Mouse (Mus musculus) bone marrow macrophage, adult 2 months (primary cell): Measurements from ENCODE around the gene Fndc9. TPM values are rescaled to one million over a fixed set of nuclear protein-coding genes. Genes with fewer than 3 reads are reported as not detected.

Source experiments
- H3K27ac ChIP-seq: 2 replicates; pipeline ENCODE4 v1.5.1; 2012; ENCODE audit warnings: low read depth, low read length; ENCODE audit not compliant: insufficient read depth
- H3K4me1 ChIP-seq: 2 replicates; pipeline ENCODE4 v1.6.1; 2012; ENCODE audit warnings: low read length; ENCODE audit not compliant: control insufficient read depth, insufficient read depth
- H3K4me3 ChIP-seq: 2 replicates; pipeline ENCODE4 v1.5.1; 2012; ENCODE audit warnings: mild to moderate bottlenecking, low read length, moderate library complexity; ENCODE audit not compliant: insufficient read depth
- CTCF ChIP-seq: IDR thresholded peaks from 2 replicates; pipeline ENCODE4 v1.5.1; 2012; ENCODE audit warnings: low read depth, mild to moderate bottlenecking, low read length, moderate library complexity
- POLR2A ChIP-seq: IDR thresholded peaks from 2 replicates; pipeline ENCODE4 v1.6.1; 2012; ENCODE audit warnings: mild to moderate bottlenecking, low read depth, low read length, borderline replicate concordance
- polyA plus RNA-seq: library from polyadenylated mRNA; stranded (reverse); fragments of >200 nt; gene quantifications from 2 replicates; pipeline ENCODE4 v1.2.4, GENCODE M21; 2012; ENCODE audit not compliant: missing spikeins, insufficient read depth, insufficient read length

The Fndc9 gene
- polyA plus RNA-seq, 1 experiment, result not detected

DNA sequence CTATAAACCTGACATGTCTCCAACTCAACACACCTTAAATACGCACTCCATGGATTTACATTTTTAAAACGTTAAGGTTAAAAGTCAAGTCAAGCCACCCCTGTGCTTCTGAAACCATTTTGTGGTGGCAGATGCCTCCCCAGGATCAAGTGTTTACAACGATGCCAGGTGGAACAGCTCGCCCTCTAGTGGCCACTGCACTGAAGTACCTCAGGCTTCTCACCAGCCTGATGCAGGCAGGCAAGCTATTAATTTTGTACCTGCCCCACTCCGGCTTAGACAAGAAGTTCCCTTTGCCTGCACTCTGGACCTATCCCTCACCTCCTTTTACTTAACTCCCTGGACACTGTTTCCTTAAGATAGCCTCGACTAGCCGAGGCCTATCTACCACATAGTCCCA, 16.7 kb downstream of the Fndc9 start:
- TF ChIP-seq CTCF (peak; percentile 94), POLR2A (no peak)
- Histone ChIP-seq H3K4me3 (no peak overlapping the region), H3K4me1 (no peaks in the 10 kb centered on the region), H3K27ac (no peak overlapping the region)

DNA sequence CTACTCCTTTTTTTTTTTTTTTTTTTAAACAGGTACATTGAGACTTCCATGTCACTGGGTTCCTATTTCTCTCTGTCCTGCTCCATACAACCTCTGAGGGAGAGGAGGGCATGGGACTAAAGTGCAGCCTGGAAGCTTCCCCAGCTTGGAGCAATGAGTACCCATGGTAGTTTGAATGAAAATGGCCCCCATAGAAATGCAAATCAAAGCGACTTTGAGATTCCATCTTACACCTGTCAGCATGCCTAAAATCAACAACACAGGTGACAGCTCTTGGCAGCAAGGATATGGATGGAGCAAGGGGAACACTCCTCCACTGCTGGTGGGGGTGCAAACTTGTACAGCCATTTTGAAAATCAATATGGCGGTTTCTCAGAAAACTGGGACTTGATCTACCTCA, 20.0 kb downstream of the Fndc9 start:
- Histone ChIP-seq H3K4me1 (no peaks in the 10 kb centered on the region), H3K27ac (no peak overlapping the region), H3K4me3 (no peak overlapping the region)
- TF ChIP-seq POLR2A, result no peak
- TF ChIP-seq CTCF, result no peak

DNA sequence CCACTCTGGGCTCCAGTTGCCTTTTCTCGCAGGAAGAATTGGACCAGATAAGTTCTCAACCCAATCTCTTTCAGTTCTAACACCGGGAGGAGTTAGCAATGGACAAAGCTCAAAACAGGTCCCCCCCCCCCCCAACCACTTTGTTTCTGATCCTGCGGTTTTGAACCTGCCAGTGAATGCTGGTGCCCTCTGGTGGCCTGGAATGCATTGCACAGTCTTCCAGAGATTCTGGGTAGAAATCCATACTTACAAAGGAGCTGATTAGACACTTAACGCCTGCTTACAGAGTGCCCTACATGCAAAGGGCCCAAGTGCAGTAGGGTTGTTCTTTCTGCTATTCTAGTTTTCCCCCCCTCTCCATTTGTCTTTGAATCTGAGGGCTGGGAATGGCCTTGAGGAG, 22.9 kb downstream of the Fndc9 start:
- Histone ChIP-seq H3K4me1 (no peaks in the 10 kb centered on the region), H3K4me3 (no peak overlapping the region), H3K27ac (no peak overlapping the region)
- TF ChIP-seq POLR2A, result no peak
- peak; percentile 40; the same call in 1 of the 2 replicates for TF ChIP-seq CTCF

DNA sequence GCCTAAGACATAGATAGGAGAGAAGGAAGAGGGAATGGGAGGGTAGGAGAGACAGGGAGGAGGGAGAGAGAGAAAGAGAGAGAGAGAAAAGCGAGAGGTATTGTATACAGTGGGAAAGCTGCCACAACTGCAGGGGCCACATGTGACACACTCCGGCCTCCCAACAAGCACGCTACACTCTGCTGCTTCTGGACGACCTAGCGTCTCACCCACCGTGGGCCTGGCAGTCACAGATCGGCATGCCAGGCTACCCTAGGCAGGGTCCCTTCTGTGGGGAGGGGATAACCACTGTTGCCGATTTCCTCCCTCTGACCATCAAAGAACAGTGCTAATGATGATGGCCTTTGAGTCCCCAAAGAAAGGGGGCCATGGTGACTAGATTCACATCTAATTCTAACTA, 23.4 kb downstream of the Fndc9 start:
- Histone ChIP-seq H3K4me1 (no peaks in the 10 kb centered on the region), H3K4me3 (no peak overlapping the region), H3K27ac (no peak overlapping the region)
- TF ChIP-seq POLR2A (no peak), CTCF (no peak)

DNA sequence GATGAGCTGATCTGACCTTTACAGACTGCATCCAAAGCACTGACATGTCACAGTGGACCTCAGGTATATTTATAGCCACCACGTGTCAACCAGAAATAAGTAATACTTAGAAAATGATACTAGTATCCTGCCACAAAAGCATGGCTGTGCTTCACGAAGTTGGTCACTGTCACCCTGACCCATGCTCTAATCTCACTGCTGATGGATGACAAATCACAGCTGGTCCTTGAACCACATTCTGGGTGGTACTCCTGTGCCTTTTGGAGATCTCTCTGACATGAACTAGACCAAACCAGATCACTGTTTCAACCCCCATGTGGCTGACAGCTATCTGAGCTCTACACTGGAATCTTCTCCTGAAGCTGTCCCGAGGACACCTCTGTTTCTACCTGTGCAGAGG, 27.5 kb downstream of the Fndc9 start:
- TF ChIP-seq POLR2A, result no peak
- Histone ChIP-seq H3K27ac (no peak overlapping the region), H3K4me3 (no peak overlapping the region), H3K4me1 (peaks cover 10% of the 10 kb centered on the region)

DNA sequence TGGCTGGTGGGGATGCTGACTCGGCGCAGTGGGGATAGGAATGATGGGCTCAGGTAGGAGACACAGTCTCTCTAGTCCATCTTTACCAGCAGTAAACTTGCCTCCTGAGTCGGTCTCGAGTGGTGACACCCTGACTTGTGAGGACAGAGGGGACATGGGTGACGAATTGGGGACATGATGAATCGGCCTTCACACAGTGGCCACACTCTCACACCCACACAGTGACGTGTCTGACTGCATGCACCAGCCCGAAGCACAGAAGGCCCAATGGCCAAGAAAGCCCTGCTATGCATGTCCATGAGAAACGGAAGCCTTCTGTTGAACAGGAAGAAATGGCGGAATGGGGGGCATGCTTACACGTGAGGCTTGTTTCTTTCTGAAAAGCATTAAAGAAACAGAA, 28.0 kb downstream of the Fndc9 start:
- no peak overlapping the region for H3K27ac ChIP-seq
- H3K4me3 ChIP-seq, result no peak overlapping the region
- no peak for TF ChIP-seq POLR2A
- no peak for TF ChIP-seq CTCF
- H3K4me1 ChIP-seq, result peaks cover 10% of the 10 kb centered on the region

DNA sequence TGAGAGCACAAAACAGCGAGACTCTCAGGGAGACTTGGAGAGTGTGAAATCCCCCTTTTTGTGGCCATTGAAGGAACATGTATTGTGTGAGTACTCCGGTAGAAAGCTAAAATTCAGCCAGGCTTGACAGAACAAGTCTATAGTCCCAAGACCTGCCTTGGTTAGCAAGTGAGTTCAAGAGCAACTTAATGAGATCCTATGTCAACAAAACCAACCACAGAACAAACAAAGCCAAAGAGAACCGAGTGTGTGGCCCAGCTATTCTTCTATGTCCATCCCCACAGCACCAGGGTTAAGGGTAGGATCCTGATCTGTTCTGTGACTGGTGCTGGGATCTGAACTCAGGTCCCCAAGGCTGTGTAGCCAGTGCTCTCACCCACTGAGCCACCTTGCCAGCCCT, 29.3 kb downstream of the Fndc9 start:
- Histone ChIP-seq H3K4me3 (no peak overlapping the region), H3K27ac (peak overlapping the region; percentile 85), H3K4me1 (peaks cover 10% of the 10 kb centered on the region)
- no peak for TF ChIP-seq POLR2A
- TF ChIP-seq CTCF, result no peak

DNA sequence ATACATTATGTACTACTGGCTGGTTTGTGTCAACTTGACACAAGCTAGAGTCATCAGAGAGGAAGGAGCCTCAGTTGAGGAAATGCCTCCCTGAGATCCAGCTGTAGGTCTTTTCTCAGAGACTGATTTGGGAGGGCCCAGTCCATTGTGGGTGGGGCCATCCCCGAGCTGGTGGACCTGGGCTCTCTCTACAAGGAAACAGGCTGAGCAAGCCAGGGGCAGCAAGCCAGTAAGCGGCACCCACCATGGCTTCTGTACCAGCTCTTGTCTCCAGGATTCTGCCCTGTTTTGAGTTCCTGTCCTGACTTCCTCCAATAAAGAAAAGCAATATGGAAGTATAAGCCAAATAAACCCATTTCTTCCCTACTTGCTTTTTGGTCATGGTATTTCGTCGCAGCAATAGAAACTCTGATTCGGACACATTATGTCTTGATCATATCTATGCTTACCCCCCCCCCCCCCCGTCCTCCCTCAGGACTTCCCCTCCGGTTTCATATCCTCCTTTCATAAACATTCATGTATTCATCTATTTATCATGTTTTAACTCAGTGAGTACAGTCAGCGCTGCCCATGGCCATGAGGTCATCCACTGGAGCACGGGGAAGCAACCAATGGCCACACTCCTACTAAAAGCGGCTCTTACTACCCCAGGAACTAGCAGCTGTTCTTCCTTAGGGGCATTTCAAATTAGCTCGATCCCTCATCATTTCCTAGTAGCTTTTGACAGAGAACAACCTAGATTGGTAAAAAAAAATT, 29.9 kb downstream of the Fndc9 start:
- TF ChIP-seq POLR2A, result no peak
- peak overlapping the region; percentile 48 for H3K4me3 ChIP-seq
- peaks cover 10% of the 10 kb centered on the region for H3K4me1 ChIP-seq
- H3K27ac ChIP-seq, result peak overlapping the region; percentile 85

DNA sequence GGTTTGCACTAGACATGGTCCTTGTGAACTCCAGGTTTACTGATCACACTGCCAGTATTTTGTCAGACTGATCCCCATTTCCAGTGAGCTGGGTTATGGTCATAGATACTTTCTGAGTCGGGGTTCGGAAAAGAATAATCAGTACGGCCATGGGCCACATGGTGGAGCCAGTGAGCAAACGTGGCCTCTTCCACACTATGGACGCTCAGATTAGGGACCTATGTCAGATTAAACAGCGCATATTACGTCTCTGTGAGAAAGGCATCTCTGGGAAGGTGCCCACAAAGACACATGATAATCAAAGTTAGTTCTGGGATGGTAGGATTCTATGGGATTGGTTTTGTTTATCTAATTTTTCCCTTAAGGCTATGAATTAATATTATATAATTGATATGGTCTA, 33.7 kb downstream of the Fndc9 start:
- Histone ChIP-seq H3K4me3 (no peak overlapping the region), H3K27ac (no peak overlapping the region), H3K4me1 (peaks cover 10% of the 10 kb centered on the region)
- no peak for TF ChIP-seq POLR2A
- TF ChIP-seq CTCF, result peak; percentile 48; the same call in 1 of the 2 replicates

DNA sequence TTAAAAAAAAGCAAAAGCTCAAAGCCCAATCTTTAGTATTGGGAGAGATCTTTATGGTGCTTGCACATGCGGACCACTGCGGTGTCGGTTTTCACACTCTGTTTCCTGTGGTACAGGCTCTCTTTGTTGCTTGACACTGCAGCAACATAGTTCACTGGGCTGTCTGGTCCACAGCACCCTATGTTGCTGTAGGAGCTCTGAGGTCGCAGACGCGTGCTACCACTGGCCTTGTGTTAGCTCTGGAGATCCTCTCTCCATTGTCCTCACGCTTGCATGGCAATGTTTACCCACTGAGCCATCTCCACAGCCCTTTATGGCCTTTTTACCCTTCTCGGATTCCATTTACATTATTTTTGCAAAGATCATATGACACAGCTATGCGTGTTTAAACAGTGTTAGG, 34.1 kb downstream of the Fndc9 start:
- Histone ChIP-seq H3K4me3 (no peak overlapping the region), H3K4me1 (peaks cover 9% of the 10 kb centered on the region), H3K27ac (no peak overlapping the region)
- TF ChIP-seq CTCF (no peak), POLR2A (no peak)

DNA sequence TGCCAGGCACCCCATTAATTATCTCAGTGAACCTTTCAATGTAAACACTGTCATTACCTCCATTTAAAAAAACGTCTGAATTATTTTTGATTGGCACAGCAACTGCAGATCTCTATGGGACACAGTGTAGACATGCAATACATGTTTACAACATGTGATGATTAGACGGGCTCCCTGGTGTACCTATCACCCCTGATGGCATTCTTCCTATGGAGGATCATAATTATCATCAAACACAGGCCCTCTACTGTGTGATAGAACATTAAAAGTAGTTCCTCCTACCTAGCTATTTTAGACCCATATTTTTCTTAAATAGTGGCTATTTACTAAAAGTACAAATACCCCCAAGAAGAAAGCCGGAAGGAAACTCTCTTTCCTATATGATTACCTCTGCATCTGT, 34.6 kb downstream of the Fndc9 start:
- no peak overlapping the region for H3K4me3 ChIP-seq
- peaks cover 5% of the 10 kb centered on the region for H3K4me1 ChIP-seq
- H3K27ac ChIP-seq, result no peak overlapping the region
- TF ChIP-seq POLR2A, result no peak
